8 mouse cellular contexts compared by ENCODE assay signal in genomic region chr2:167958843-167959242, GRCm38 (mm10). TPM values are rescaled to one million over a fixed set of nuclear protein-coding genes. Genes with fewer than 3 reads are reported as not detected.
DNase-seq lines count a peak whose midpoint lies in the region; ATAC-seq and TF ChIP-seq lines count a peak whose summit lies in the region.

No protein-coding gene starts in this region.

- no peak for DNase-seq in hindbrain, embryonic 11.5 days (ENCODE audit: low spot score)
- peak; percentile 96 to 97 for DNase-seq in adrenal gland, postnatal 36 days
- DNase-seq in gastrocnemius, postnatal 10 days = peak; percentile 61
- DNase-seq in intestine, embryonic 14.5 days (ENCODE audit: low spot score) = no peak
- no peak for DNase-seq in liver, embryonic 14.5 days (ENCODE audit: low read depth in 3 of 3, low spot score in 3 of 3)
- DNase-seq in right cerebral cortex, postnatal 4 days = peak; percentile 32
- no peak for DNase-seq in thymus, adult 2 months

- no peak overlapping the region for H3K4me3 ChIP-seq in hindbrain, embryonic 13.5 days
- no peak overlapping the region for H3K4me3 ChIP-seq in hindbrain, embryonic 11.5 days (ENCODE audit: low read depth, low read length)
- no peak overlapping the region for H3K4me3 ChIP-seq in intestine, embryonic 14.5 days (ENCODE audit: low read depth, low read length)
- H3K4me3 ChIP-seq in liver, embryonic 14.5 days (ENCODE audit: insufficient read depth in 1 of 2, low read depth in 2 of 2, low read length in 2 of 2) = no peak overlapping the region
- H3K4me3 ChIP-seq in thymus, adult 2 months (ENCODE audit: control insufficient read depth, insufficient read depth, low read length) = no peak overlapping the region

- ATAC-seq in hindbrain, embryonic 13.5 days (ENCODE audit: low FRiP score) = no peak
- no peak for ATAC-seq in hindbrain, embryonic 11.5 days (ENCODE audit: low FRiP score)
- no peak for ATAC-seq in intestine, embryonic 14.5 days (replicated peaks; ENCODE audit: low FRiP score, low TSS enrichment, low read depth)
- no peak for ATAC-seq in liver, embryonic 14.5 days (ENCODE audit: insufficient read depth)

- no peak overlapping the region for H3K9ac ChIP-seq in hindbrain, embryonic 13.5 days
- H3K9ac ChIP-seq in hindbrain, embryonic 11.5 days (ENCODE audit: low read depth, low read length) = no peak overlapping the region
- no peak overlapping the region for H3K9ac ChIP-seq in intestine, embryonic 14.5 days (ENCODE audit: low read length)
- H3K9ac ChIP-seq in liver, embryonic 14.5 days (replicated peaks) = no peak overlapping the region

- peaks cover 10% of the 10 kb centered on the region for H3K36me3 ChIP-seq in hindbrain, embryonic 13.5 days
- no peaks in the 10 kb centered on the region for H3K36me3 ChIP-seq in hindbrain, embryonic 11.5 days (ENCODE audit: control insufficient read depth, insufficient read depth, low read length)
- H3K36me3 ChIP-seq in intestine, embryonic 14.5 days (ENCODE audit: control insufficient read depth, insufficient read depth, low read length) = peaks cover 4% of the 10 kb centered on the region; the same call in 1 of the 2 replicates
- H3K36me3 ChIP-seq in liver, embryonic 14.5 days (replicated peaks; ENCODE audit: control insufficient read depth, insufficient read depth, low read depth) = no peaks in the 10 kb centered on the region
- peaks cover 1% of the 10 kb centered on the region; the same call in 1 of the 2 replicates for H3K36me3 ChIP-seq in thymus, adult 2 months (ENCODE audit: control insufficient read depth, insufficient read depth, low read length)

- H3K4me1 ChIP-seq in hindbrain, embryonic 13.5 days (replicated peaks) = peaks cover 34% of the 10 kb centered on the region
- no peaks in the 10 kb centered on the region; the same call in 1 of the 2 replicates for H3K4me1 ChIP-seq in hindbrain, embryonic 11.5 days (replicated peaks; ENCODE audit: control insufficient read depth, insufficient read depth, low read length)
- peaks cover 32% of the 10 kb centered on the region for H3K4me1 ChIP-seq in intestine, embryonic 14.5 days (replicated peaks; ENCODE audit: control insufficient read depth, insufficient read depth, low read length)
- peaks cover 6 to 24% of the 10 kb centered on the region in 2 experiments; a peak in 3 of 4 replicates for H3K4me1 ChIP-seq in liver, embryonic 14.5 days (replicated peaks; ENCODE audit: control insufficient read depth in 2 of 2, insufficient read depth in 2 of 2, low read length in 1 of 2)
- peaks cover 13% of the 10 kb centered on the region for H3K4me1 ChIP-seq in thymus, adult 2 months (replicated peaks; ENCODE audit: control insufficient read depth, insufficient read depth, low read length)

- peak overlapping the region; percentile 45 for H3K27ac ChIP-seq in hindbrain, embryonic 13.5 days
- no peak overlapping the region for H3K27ac ChIP-seq in hindbrain, embryonic 11.5 days (ENCODE audit: low read depth, low read length)
- peak overlapping the region; percentile 51; the same call in 1 of the 2 replicates for H3K27ac ChIP-seq in intestine, embryonic 14.5 days (ENCODE audit: low read depth)
- H3K27ac ChIP-seq in liver, embryonic 14.5 days = peak overlapping the region; percentile 28
- H3K27ac ChIP-seq in thymus, adult 2 months (ENCODE audit: control insufficient read depth, insufficient read depth, low read length) = no peak overlapping the region

- no peaks in the 10 kb centered on the region for H3K9me3 ChIP-seq in hindbrain, embryonic 13.5 days
- no peaks in the 10 kb centered on the region for H3K9me3 ChIP-seq in hindbrain, embryonic 11.5 days (ENCODE audit: control insufficient read depth, low read length)
- H3K9me3 ChIP-seq in intestine, embryonic 14.5 days (ENCODE audit: control insufficient read depth, low read length) = no peaks in the 10 kb centered on the region
- no peaks in the 10 kb centered on the region for H3K9me3 ChIP-seq in liver, embryonic 14.5 days (ENCODE audit: control insufficient read depth, low read length)

- no peak overlapping the region for H3K4me2 ChIP-seq in hindbrain, embryonic 13.5 days
- H3K4me2 ChIP-seq in hindbrain, embryonic 11.5 days (replicated peaks; ENCODE audit: low read depth, low read length) = no peak overlapping the region
- no peak overlapping the region for H3K4me2 ChIP-seq in intestine, embryonic 14.5 days (ENCODE audit: low read length)
- H3K4me2 ChIP-seq in liver, embryonic 14.5 days (ENCODE audit: low read depth) = peak overlapping the region; percentile 31; the same call in 1 of the 2 replicates

- WGBS in hindbrain, embryonic 13.5 days = 54% methylated on average over 4 of the region's 4 CpGs
- WGBS in hindbrain, embryonic 11.5 days = 65% methylated on average over 4 of the region's 4 CpGs
- WGBS in intestine, embryonic 14.5 days = 19% methylated on average over 4 of the region's 4 CpGs
- 33% methylated on average over 4 of the region's 4 CpGs for WGBS in liver, embryonic 14.5 days (ENCODE audit: insufficient replicate concordance)
- WGBS in thymus, adult 2 months = 34% methylated on average over 4 of the region's 4 CpGs

- no peaks in the 10 kb centered on the region for H3K27me3 ChIP-seq in hindbrain, embryonic 13.5 days
- no peaks in the 10 kb centered on the region for H3K27me3 ChIP-seq in hindbrain, embryonic 11.5 days (ENCODE audit: control insufficient read depth, insufficient read depth, low read length)
- no peaks in the 10 kb centered on the region for H3K27me3 ChIP-seq in intestine, embryonic 14.5 days (replicated peaks; ENCODE audit: control insufficient read depth, insufficient read depth, low read length)
- H3K27me3 ChIP-seq in liver, embryonic 14.5 days (ENCODE audit: control insufficient read depth, insufficient read depth, low read length) = no peaks in the 10 kb centered on the region
- no peaks in the 10 kb centered on the region for H3K27me3 ChIP-seq in thymus, adult 2 months (ENCODE audit: control insufficient read depth, insufficient read depth, low read length)

- TF ChIP-seq CTCF in liver, embryonic 14.5 days (IDR thresholded peaks at IDR 0.05; ENCODE audit: low read depth) = no peak
- no peak for TF ChIP-seq CTCF in thymus, adult 2 months (IDR thresholded peaks at IDR 0.05; ENCODE audit: borderline replicate concordance, control insufficient read depth, extremely low read depth, insufficient read depth, low read length, poor library complexity)

- no peak for TF ChIP-seq POLR2A in thymus, adult 2 months (IDR thresholded peaks at IDR 0.05; ENCODE audit: control insufficient read depth, extremely low read depth, insufficient read depth, low read length, poor library complexity)

- no peak for TF ChIP-seq EP300 in liver, embryonic 14.5 days (IDR thresholded peaks at IDR 0.05; ENCODE audit: low read depth)

RNA-seq across cellular contexts. Expression of gene Ptpn1, which starts 27.0 kb away (rescaled TPM):
- 96.3 and 98.0 TPM in 2 replicates for polyA plus RNA-seq in hindbrain, embryonic 13.5 days (2015; fragmentation: Nextera tagmentation; extraction: Ambion mirVana)
- 81.9 and 90.3 TPM in 2 replicates for polyA plus RNA-seq in hindbrain, embryonic 11.5 days (2014; fragmentation: Nextera tagmentation; extraction: Ambion mirVana)
- total RNA-seq in adrenal gland, postnatal 36 days (2021) = 10 to 100 TPM; 57.2 to 65.2 TPM
- 10 to 100 TPM; 16.4 to 22.7 TPM for total RNA-seq in gastrocnemius, postnatal 10 days (2021)
- 42.6 and 47.8 TPM in 2 replicates for polyA plus RNA-seq in intestine, embryonic 14.5 days (2014; fragmentation: Nextera tagmentation; extraction: Ambion mirVana)
- polyA plus RNA-seq in liver, embryonic 14.5 days (2012; rRNA removed) = 8.6 and 10.0 TPM in 2 replicates
- polyA plus RNA-seq in liver, embryonic 14.5 days (2014; fragmentation: Nextera tagmentation; extraction: Ambion mirVana) = 24.3 and 26.3 TPM in 2 replicates
- 97.1 and 97.8 TPM in 2 replicates for polyA plus RNA-seq in thymus, adult 2 months (2012; rRNA removed)

RNA-seq across cellular contexts. Expression of gene Ripor3, which starts 51.6 kb away (rescaled TPM):
- polyA plus RNA-seq in hindbrain, embryonic 13.5 days (2015; fragmentation: Nextera tagmentation; extraction: Ambion mirVana) = 0.26 and 0.31 TPM in 2 replicates
- polyA plus RNA-seq in hindbrain, embryonic 11.5 days (2014; fragmentation: Nextera tagmentation; extraction: Ambion mirVana) = 0.49 and 0.69 TPM in 2 replicates
- 1 to 10 TPM; 2.1 TPM for total RNA-seq in adrenal gland, postnatal 36 days (2021)
- 1 to 10 TPM; 3.5 to 5.8 TPM for total RNA-seq in gastrocnemius, postnatal 10 days (2021)
- polyA plus RNA-seq in intestine, embryonic 14.5 days (2014; fragmentation: Nextera tagmentation; extraction: Ambion mirVana) = 3.8 and 4.8 TPM in 2 replicates
- 2.3 and 2.6 TPM in 2 replicates for polyA plus RNA-seq in liver, embryonic 14.5 days (2012; rRNA removed)
- 0.88 and 1.1 TPM in 2 replicates for polyA plus RNA-seq in liver, embryonic 14.5 days (2014; fragmentation: Nextera tagmentation; extraction: Ambion mirVana)
- 1.4 and 1.5 TPM in 2 replicates for polyA plus RNA-seq in thymus, adult 2 months (2012; rRNA removed)

Comparison
In these comparisons a context has a peak if more than half of its experiments do, and no peak if none do; other contexts are left out.
1. H3K27ac ChIP-seq: peak in hindbrain, embryonic 13.5 days (single experiment), intestine, embryonic 14.5 days (single experiment) and liver, embryonic 14.5 days (single experiment); none in hindbrain, embryonic 11.5 days (single experiment) and thymus, adult 2 months (single experiment).
2. DNase-seq: peak in adrenal gland, postnatal 36 days (2 of 2), gastrocnemius, postnatal 10 days (single experiment) and right cerebral cortex, postnatal 4 days (single experiment); none in hindbrain, embryonic 11.5 days (single experiment), intestine, embryonic 14.5 days (single experiment), liver, embryonic 14.5 days (0 of 3) and thymus, adult 2 months (single experiment).